9 mouse cellular contexts compared by ENCODE assay signal in genomic region chr12:53248101-53248727, GRCm38 (mm10). TPM values are rescaled to one million over a fixed set of nuclear protein-coding genes. Genes with fewer than 3 reads are reported as not detected.
A peak's percentile ranks its signal among the peaks of the same experiment; 100 is the strongest.
DNase-seq lines count a peak whose midpoint lies in the region; ATAC-seq and TF ChIP-seq lines count a peak whose summit lies in the region.
"Had no signal": no experiment of that assay in that cellular context is flagged by ENCODE, and none has a peak within 500 bp of the region (broad histone marks: within the 10 kb centered on the region; RNA-seq: fewer than 3 reads in every experiment).

TSS of gene Npas3 (plus strand) at chr12:53248677.

- H3K4me2 ChIP-seq in hindbrain, embryonic 12.5 days (replicated peaks), result peak within 1 kb of the TSS; percentile 75
- H3K4me2 ChIP-seq in neural tube, embryonic 13.5 days, result peak within 1 kb of the TSS; percentile 96

- H3K27me3 ChIP-seq in forebrain, embryonic 10.5 days (ENCODE audit: poor library complexity, severe bottlenecking), result peaks cover 74% of the 10 kb centered on the region
- peaks cover 3% of the 10 kb centered on the region for H3K27me3 ChIP-seq in hindbrain, embryonic 12.5 days
- H3K27me3 ChIP-seq in limb, embryonic 10.5 days (ENCODE audit: low read depth, poor library complexity, severe bottlenecking), result peaks cover 82% of the 10 kb centered on the region
- H3K27me3 ChIP-seq in neural tube, embryonic 13.5 days, result peaks cover 22% of the 10 kb centered on the region

- no peaks in the 10 kb centered on the region for H3K36me3 ChIP-seq in forebrain, embryonic 10.5 days (replicated peaks)
- H3K36me3 ChIP-seq in hindbrain, embryonic 12.5 days, result no peaks in the 10 kb centered on the region
- H3K36me3 ChIP-seq in limb, embryonic 10.5 days, result no peaks in the 10 kb centered on the region
- H3K36me3 ChIP-seq in neural tube, embryonic 13.5 days, result no peaks in the 10 kb centered on the region

- TF ChIP-seq CTCF in gastrocnemius, adult 2 months (IDR thresholded peaks at IDR 0.05), result no peak

- H3K4me1 ChIP-seq in forebrain, embryonic 10.5 days, result peaks cover 65% of the 10 kb centered on the region
- H3K4me1 ChIP-seq in hindbrain, embryonic 12.5 days, result peaks cover 34% of the 10 kb centered on the region
- H3K4me1 ChIP-seq in limb, embryonic 10.5 days, result peaks cover 43% of the 10 kb centered on the region
- peaks cover 44% of the 10 kb centered on the region for H3K4me1 ChIP-seq in neural tube, embryonic 13.5 days (replicated peaks)

- H3K27ac ChIP-seq in gastrocnemius, adult 2 months, result no peak within 1 kb of the TSS
- peak within 1 kb of the TSS; percentile 98 for H3K27ac ChIP-seq in forebrain, embryonic 10.5 days
- H3K27ac ChIP-seq in hindbrain, embryonic 12.5 days, result peak within 1 kb of the TSS; percentile 96
- H3K27ac ChIP-seq in limb, embryonic 10.5 days, result peak within 1 kb of the TSS; percentile 75
- peak within 1 kb of the TSS; percentile 94 for H3K27ac ChIP-seq in neural tube, embryonic 13.5 days (replicated peaks)

- under 1% methylated on average over 58 of the region's 62 CpGs for WGBS in forebrain, embryonic 10.5 days
- under 1% methylated on average over 52 of the region's 62 CpGs for WGBS in hindbrain, embryonic 12.5 days
- 1% methylated on average over 60 of the region's 62 CpGs for WGBS in limb, embryonic 10.5 days
- under 1% methylated on average over 58 of the region's 62 CpGs for WGBS in neural tube, embryonic 13.5 days

- H3K9me3 ChIP-seq in forebrain, embryonic 10.5 days, result no peaks in the 10 kb centered on the region
- no peaks in the 10 kb centered on the region for H3K9me3 ChIP-seq in hindbrain, embryonic 12.5 days (replicated peaks)
- no peaks in the 10 kb centered on the region for H3K9me3 ChIP-seq in limb, embryonic 10.5 days (replicated peaks)
- H3K9me3 ChIP-seq in neural tube, embryonic 13.5 days, result no peaks in the 10 kb centered on the region

- H3K4me3 ChIP-seq in gastrocnemius, adult 2 months, result peak within 1 kb of the TSS; percentile 75
- peak within 1 kb of the TSS; percentile 86 for H3K4me3 ChIP-seq in forebrain, embryonic 10.5 days
- H3K4me3 ChIP-seq in hindbrain, embryonic 12.5 days, result peak within 1 kb of the TSS; percentile 88
- H3K4me3 ChIP-seq in limb, embryonic 10.5 days, result peak within 1 kb of the TSS; percentile 67
- peak within 1 kb of the TSS; percentile 84 for H3K4me3 ChIP-seq in neural tube, embryonic 13.5 days

- ATAC-seq in hindbrain, embryonic 12.5 days (ENCODE audit: low FRiP score), result peak; percentile 83
- peak; percentile 76 for ATAC-seq in neural tube, embryonic 13.5 days (ENCODE audit: low read depth)

- peak; percentile 34 for DNase-seq in gastrocnemius, adult 2 months
- DNase-seq in gastrocnemius, postnatal 36 days, result no peak
- peak; percentile 31 for DNase-seq in adrenal gland, postnatal 10 days
- DNase-seq in forebrain, embryonic 10.5 days (ENCODE audit: extremely low spot score, low spot score), result peak; percentile 87
- peak; percentile 77 for DNase-seq in limb, embryonic 10.5 days (ENCODE audit: low spot score)
- DNase-seq in spleen, postnatal 36 days (ENCODE audit: low spot score in 2 of 2), result no peak

- intact Hi-C loops in gastrocnemius, adult 2 months (cut with DNase I), result no loop called here
- intact Hi-C loops in gastrocnemius, postnatal 36 days (cut with DNase I), result no loop called here

- H3K9ac ChIP-seq in hindbrain, embryonic 12.5 days, result peak within 1 kb of the TSS; percentile 92
- peak within 1 kb of the TSS; percentile 93 for H3K9ac ChIP-seq in neural tube, embryonic 13.5 days

RNA-seq across cellular contexts. Expression of gene Npas3, which starts in this region (rescaled TPM):
- total RNA-seq in gastrocnemius, adult 2 months (2021), result under 1 TPM in 1 of 2 experiments, not detected in 1; 0.22 TPM
- total RNA-seq in gastrocnemius, postnatal 36 days (2021), result under 1 TPM; 0.15 to 0.20 TPM
- total RNA-seq in adrenal gland, postnatal 10 days (2021), result 1 to 10 TPM; 2.4 to 3.5 TPM
- polyA plus RNA-seq in forebrain, embryonic 10.5 days (2016; fragmentation: Nextera tagmentation; extraction: Ambion mirVana), result 7.2 and 8.6 TPM in 2 replicates
- polyA plus RNA-seq in hindbrain, embryonic 12.5 days (2016; fragmentation: Nextera tagmentation; extraction: Ambion mirVana), result 24.9 and 26.2 TPM in 2 replicates
- polyA plus RNA-seq in limb, embryonic 10.5 days (2016; fragmentation: Nextera tagmentation; extraction: Ambion mirVana), result 0.90 and 0.91 TPM in 2 replicates
- polyA plus RNA-seq in neural tube, embryonic 13.5 days (2015; fragmentation: Nextera tagmentation; extraction: Ambion mirVana), result 19.3 and 21.8 TPM in 2 replicates
- total RNA-seq: hematopoietic stem cell, adult 5-6 weeks had no signal

Comparison
In these comparisons a context has a peak if more than half of its experiments do, and no peak if none do; other contexts are left out.
1. Peak in DNase-seq and H3K4me3 ChIP-seq in gastrocnemius, adult 2 months; RNA of the gene not detected or under 1 TPM.
2. Peak in DNase-seq, H3K4me3 ChIP-seq and H3K27ac ChIP-seq in limb, embryonic 10.5 days; RNA of the gene not detected or under 1 TPM.
3. DNase-seq: peak in adrenal gland, postnatal 10 days (single experiment) and forebrain, embryonic 10.5 days (single experiment); none in gastrocnemius, postnatal 36 days (0 of 2) and spleen, postnatal 36 days (0 of 2).
4. Peak in every context shown above with its lines, with median percentiles within 50 percentile points of each other: H3K4me3 ChIP-seq.